Mouse (Mus musculus) liver, embryonic 14.5 days (tissue): Measurements from ENCODE around the gene Nfkb1.

Source experiments
- CTCF ChIP-seq: IDR thresholded peaks from 2 replicates; pipeline ENCODE4 v1.5.1; 2016; ENCODE audit warnings: antibody characterized with exemption, low read depth, control low read depth
- EP300 ChIP-seq: IDR thresholded peaks from 2 replicates; pipeline ENCODE4 v1.6.1; 2016; ENCODE audit warnings: antibody characterized with exemption, low read depth

- peak; percentile 14; the same call in 1 of the 2 replicates for TF ChIP-seq CTCF
- TF ChIP-seq EP300: no peak
Observed at GRCm38 (mm10) chr3:135556052-135556587, 135.2 kb downstream of the Nfkb1 start.
